Mouse (Mus musculus): ENCODE data around the gene Pla2g16. TPM values are rescaled to one million over a fixed set of nuclear protein-coding genes. Genes with fewer than 3 reads are reported as not detected.

The Pla2g16 gene
- polyA plus RNA-seq, 1 experiment: not detected

- TF ChIP-seq GATA1 (IDR thresholded peaks at IDR 0.05; ENCODE audit: low read length): no peak
These were observed 585 bp downstream of the Pla2g16 start for GRCm38 (mm10) chr19:7557844-7558243.

DNA sequence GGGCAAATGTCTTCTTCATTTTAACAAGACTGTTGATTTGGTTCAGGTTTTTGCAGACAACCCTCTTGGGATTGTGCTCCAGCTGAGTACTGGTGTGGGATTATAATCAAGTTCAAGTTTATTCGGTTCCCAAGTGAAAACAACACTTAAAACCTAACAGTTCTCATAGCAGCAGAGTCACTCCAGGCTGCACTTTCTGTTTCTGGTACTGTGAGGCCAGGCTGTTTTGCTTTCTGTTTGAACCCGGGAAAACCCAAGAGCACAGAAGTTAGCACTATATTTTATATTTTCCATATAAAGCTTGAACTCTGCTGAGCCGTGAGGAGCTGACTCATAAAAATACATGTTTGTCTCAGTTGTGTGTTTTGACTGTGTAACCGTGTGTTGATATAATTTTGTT is 1.4 kb downstream of the Pla2g16 start:
- TF ChIP-seq GATA1 (IDR thresholded peaks at IDR 0.05; ENCODE audit: low read length): no peak

DNA sequence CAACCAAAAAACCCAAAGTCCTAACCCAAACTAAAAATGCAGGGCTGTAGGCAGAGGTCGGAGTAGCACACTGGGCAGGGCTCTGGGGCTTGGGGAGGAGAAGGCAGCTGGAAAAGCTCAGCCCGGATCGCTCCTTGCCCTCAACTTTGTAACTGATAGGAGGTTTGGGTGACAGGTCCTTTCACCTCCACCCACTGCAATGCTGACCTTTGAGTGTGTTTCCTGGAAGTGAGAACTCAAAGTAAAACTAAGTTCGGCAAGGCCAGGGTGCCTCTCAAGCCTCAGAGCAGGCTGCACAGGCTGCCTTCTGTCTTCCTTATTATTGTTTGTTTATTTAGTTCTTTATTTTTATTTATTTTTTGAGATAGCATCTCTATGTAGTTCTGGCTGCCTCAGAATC is 2.7 kb downstream of the Pla2g16 start:
- no peak for TF ChIP-seq GATA1 (IDR thresholded peaks at IDR 0.05; ENCODE audit: low read length)

DNA sequence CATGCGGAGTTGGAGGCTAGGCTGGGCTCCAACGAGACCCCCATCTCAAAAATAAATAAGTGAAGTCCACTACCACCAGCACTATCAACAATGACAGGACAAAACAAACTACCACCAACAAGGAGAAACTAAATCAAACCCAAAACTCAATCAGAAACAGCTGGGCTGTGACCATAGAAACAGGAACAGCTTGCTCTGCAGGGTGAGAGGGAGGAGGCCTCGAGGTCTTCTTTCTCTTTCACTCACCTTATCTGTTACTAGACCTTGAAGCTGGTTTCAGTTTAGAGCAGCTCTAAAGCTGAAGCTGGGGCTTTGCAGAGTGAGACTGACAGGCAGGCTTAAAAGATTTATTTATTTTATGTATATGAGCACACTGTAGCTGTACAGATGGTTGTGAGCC is 4.2 kb downstream of the Pla2g16 start:
- no peak for TF ChIP-seq GATA1 (IDR thresholded peaks at IDR 0.05; ENCODE audit: low read length)

GRCm38 (mm10) chr19:7562601-7563129 is 5.4 kb downstream of the Pla2g16 start:
- no peak for TF ChIP-seq GATA1 (IDR thresholded peaks at IDR 0.05; ENCODE audit: low read length)

GRCm38 (mm10) chr19:7563676-7564075 is 6.4 kb downstream of the Pla2g16 start:
- TF ChIP-seq GATA1 (IDR thresholded peaks at IDR 0.05; ENCODE audit: low read length): no peak

DNA sequence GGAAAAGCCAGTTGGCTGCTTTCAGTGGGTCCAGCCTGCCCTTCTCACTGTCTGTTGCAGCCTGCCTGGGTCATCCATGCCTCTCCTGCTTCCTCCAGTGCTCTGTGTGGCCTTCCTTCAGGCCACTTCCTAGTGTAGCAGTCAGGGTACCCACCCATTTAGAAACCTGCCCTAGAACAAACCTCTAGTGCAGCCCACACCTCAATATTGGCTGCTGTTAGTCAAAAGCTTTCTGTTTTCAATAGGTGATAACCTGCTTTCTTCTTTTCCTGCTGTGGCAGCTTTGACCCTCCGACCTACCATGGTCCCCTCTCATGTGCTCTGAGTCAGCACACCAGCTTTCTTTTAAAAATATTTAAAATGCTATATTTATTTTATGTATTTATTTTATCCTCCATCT is 7.2 kb downstream of the Pla2g16 start:
- TF ChIP-seq GATA1 (IDR thresholded peaks at IDR 0.05; ENCODE audit: low read length): no peak

DNA sequence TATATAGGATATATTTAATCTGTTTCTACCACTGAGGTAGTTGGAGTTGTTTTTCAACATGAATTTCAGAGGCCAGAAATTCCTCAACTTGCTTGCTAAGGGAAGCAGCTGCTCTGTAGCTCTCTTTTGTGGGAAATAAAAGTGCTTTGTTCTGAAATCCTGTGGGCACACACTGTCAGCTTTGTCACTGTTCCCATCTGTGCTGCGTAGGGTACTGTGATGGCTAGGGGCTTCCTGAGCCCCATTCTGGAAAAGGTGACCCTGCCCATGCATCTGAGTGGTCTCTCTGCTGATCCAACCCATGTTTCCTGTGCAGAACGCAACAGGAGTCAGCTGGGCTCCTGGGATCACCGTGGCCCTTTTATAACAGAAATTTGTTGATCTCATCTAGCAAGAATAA is 9.6 kb downstream of the Pla2g16 start:
- TF ChIP-seq GATA1 (IDR thresholded peaks at IDR 0.05; ENCODE audit: low read length): no peak

GRCm38 (mm10) chr19:7568364-7568763 is 11.1 kb downstream of the Pla2g16 start:
- no peak for TF ChIP-seq GATA1 (IDR thresholded peaks at IDR 0.05; ENCODE audit: low read length)

DNA sequence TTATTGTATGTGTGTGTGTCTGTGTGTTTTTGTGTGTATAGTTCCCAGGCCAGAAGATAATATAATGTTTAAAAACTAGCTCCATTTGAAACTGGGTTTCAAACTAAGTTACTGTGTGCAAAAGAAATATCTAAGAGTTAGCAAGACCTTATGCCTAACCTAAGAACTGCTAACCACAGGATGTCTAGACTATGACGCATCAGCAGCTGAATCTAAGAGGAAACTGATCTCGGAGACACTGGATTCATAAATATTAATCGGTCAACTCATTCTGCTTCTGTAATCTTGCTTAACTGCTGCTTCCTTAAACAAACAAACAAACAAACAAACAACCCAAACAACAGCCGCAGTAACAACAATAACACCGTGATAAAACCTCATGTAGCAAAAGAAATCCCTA is 12.4 kb downstream of the Pla2g16 start:
- no peak for TF ChIP-seq GATA1 (IDR thresholded peaks at IDR 0.05; ENCODE audit: low read length)

GRCm38 (mm10) chr19:7576180-7576579 is 18.9 kb downstream of the Pla2g16 start:
- no peak for TF ChIP-seq GATA1 (IDR thresholded peaks at IDR 0.05; ENCODE audit: low read length)

DNA sequence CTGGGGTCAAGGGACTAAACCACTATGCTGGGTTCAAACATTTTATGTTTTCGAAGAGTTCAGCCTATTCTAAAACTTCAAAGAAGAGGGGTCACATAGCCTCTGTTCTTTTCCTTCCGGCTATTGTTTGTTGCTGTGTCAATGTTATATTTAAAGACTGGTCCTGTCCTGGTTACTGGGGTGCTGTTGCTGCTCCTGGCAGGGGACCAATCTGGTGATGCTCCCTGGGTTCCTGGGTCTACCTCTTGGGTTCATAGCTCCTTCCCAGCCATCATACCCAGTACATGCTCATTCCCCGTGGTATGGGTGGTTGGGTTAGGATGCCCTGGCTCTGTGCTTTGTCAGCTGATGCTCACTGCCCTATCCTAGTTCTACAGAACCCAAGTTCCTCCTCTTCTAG is 20.5 kb downstream of the Pla2g16 start:
- no peak for TF ChIP-seq GATA1 (IDR thresholded peaks at IDR 0.05; ENCODE audit: low read length)

DNA sequence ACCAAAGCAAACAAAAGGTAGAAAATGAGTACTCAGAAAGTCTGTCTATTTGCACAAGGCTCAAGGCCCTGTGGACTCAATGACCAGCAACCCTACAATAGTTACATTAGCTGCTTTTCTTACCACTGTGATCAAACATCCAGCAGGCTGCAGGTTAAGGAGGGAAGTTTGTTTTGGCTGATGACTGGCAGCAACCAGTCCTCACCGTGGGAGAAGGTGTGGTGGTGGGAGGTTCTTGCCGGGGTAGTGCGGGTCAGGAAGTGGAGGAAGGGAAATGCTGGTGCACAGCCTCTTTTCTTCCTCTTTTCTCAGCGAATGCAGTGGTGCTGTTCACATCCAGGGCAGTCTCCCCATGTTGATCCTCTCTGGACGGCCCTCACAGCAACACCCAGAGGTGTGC is 23.8 kb downstream of the Pla2g16 start:
- no peak for TF ChIP-seq GATA1 (IDR thresholded peaks at IDR 0.05; ENCODE audit: low read length)

DNA sequence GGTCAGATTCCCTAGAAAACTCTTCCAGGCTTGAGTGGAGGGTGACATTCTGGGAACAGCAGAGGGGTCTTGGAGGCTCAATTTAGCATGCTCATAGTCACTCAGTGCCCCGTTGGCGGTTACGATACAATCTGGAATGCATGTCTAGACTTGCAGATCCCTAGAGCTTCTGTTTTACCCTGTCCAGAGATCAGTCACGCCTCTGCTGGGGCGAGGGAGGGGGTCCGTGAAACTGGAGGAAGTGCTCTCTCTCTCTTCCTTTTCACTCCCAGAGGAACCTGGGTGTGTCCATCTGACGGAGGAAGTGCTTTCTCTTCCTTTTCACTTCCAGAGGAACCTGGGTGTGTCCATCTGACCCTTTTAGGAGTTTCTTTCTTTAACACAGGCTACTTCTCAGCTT is 25.8 kb downstream of the Pla2g16 start:
- TF ChIP-seq GATA1 (IDR thresholded peaks at IDR 0.05; ENCODE audit: low read length): no peak

DNA sequence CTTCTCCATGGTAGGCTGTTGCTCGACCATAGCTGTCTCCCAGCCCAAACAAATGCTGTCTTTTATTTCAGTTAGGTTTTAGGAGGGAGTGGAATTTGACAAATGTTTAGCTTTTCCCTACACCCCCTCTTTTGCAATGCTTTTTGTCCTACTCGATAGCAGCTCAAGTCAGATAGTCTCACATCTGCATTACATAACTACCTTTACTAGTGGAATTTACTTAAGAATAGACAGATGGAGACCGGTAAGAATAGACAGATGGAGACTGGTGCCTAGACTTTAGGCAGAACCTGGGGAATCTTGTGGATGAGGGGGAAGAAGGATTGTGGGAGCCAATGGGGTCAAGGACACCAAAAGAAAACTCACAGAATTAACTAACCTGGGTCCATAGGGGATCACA is 26.3 kb downstream of the Pla2g16 start:
- no peak for TF ChIP-seq GATA1 (IDR thresholded peaks at IDR 0.05; ENCODE audit: low read length)

DNA sequence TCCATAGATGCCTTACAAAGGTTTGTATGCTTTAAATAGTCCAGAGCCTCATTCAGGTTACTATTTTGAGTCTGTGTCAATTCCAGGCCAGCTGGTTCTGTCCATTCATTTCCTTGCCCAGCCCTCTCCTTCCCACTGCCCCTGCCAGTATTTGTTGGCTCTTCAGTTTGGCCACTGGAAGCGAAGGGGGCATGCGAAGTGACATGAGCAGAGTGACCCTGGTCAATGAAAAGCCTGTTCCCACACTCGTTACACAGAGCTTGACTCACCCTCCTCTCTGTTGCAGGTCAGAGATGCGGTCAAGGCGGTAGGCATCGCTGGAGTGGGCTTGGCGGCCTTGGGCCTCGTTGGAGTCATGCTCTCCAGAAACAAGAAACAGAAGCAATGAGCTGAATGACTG is 28.0 kb downstream of the Pla2g16 start:
- TF ChIP-seq GATA1 (IDR thresholded peaks at IDR 0.05; ENCODE audit: low read length): no peak

DNA sequence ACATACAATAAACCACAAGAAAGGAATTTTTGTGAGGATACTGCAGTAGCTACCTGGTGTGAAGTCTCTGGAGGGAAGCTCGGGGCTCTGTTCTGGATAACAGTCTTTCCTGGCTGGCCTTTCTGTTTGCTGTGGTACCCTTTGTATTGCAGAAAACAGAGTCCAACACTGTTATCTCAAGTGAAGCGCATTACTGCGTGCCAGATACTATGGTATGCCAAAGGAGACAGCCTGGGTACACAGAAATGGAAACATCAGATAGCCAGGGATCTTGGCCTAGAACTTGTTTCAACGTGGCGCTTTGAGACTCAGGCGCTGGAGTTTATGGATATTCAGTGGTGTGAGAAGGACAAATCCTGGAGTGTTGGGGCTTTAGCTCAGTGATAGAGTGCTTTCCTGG is 28.5 kb downstream of the Pla2g16 start:
- TF ChIP-seq GATA1 (IDR thresholded peaks at IDR 0.05; ENCODE audit: low read length): no peak

DNA sequence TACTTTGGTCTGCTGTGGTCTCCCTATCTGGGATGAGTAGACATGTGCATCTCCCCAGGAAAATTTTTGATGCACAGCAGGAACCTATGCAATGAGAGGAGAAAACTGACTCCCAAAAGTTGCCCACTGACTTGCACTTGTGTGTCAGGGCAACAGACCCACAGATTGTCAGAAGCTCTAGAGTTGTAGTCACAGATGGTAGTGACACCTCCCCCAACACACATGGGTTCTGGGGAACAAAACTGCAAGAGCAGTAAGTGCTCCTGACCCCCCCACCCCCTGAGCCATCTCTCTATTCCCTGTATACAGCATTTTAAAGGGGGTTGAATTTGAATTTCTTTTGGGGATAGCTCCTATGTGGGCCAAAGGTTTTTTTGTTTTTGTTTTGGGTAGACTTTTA is 33.5 kb downstream of the Pla2g16 start:
- TF ChIP-seq GATA1 (IDR thresholded peaks at IDR 0.05; ENCODE audit: low read length): no peak
